Mouse (Mus musculus): ENCODE measurements at regions not wholly inside any gene's neighbourhood (a gene's known extent, or its start where the extent isn't known, plus 50 kb on each side); places are given as distances from the start of the nearest gene placed in this dataset.
"Not testable (repeated sequence)": the region's sequence is repeated elsewhere in the genome, so short reads cannot be mapped to it uniquely, and the experiment has no call there.

DNA sequence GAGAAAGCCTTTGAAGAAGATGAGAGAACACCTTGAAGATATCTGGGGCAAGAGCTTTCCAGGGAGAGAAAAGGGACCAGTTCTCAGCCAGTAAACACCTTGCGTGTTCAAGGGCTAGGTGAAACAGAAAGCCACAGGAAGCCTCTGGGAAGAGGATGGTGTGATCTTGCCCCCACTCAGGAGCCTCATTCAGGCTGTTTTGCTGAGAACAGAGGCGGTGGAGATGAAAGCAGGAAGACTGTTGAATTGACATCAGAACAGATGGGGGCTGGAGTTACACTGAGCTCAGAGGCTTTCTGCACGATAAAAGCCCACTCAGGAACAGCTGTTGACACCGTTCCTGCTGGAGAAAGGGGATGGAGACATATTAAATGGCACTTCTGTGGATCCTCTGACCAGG, 262.5 kb downstream of the Dad1 start:
- no peak for DNase-seq

DNA sequence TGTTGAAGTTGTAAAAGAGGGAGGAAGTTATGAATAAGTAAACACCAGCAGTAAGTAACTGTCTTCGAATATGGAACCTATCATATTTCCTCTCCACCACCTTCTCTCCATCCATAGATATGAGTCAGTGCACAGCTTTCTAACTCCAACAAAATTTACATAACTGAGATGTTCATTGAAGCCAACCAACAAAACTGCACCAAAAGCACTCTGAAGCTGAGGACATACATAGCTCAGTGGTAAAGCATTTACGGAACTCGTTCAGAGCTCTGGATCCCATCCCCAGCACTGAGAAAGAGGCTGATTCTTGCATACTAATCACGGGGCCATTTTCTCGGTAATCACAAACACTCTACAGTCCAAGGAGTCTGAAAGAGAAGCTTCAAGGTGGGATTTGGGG, 273.1 kb downstream of the Dad1 start:
- DNase-seq, result no peak

DNA sequence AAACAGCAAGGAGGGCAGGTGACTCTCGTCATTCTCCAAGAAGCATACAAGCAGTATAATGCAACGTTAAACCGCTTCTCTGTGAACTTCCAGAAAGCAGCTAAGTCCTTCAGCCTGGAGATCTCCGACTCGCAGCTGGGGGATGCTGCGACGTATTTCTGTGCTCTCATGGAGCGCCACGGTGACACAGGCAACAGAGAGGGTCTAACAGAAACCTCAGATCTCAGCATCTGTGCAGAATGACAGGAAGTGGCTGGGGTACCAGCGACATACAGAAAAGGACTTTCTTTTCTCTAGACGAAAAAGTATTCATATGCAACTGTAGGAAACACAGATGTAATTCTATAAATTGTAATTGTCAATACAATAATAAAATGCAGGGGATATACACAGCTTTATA, 292.5 kb downstream of the Dad1 start:
- DNase-seq, result not testable (repeated sequence)

DNA sequence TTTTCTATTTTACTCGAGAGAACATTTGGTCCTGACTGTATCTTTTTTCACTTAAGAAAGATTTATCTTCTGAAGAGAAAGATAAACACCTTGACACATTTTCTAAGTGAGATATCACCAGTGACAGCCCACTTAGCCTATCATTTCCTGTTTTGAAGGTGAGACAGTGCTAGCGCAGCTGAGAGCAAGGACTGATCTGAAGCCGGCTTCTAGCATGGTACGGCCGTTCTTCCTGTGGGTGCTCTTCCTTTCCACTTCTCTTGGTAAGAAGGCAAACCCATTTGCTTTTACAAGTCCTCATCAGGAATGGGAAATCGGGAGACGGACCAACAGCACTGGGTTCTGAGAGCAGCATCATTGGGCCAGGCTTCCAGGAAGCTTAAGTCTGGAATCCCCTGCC, 293.1 kb downstream of the Dad1 start:
- no peak for DNase-seq

DNA sequence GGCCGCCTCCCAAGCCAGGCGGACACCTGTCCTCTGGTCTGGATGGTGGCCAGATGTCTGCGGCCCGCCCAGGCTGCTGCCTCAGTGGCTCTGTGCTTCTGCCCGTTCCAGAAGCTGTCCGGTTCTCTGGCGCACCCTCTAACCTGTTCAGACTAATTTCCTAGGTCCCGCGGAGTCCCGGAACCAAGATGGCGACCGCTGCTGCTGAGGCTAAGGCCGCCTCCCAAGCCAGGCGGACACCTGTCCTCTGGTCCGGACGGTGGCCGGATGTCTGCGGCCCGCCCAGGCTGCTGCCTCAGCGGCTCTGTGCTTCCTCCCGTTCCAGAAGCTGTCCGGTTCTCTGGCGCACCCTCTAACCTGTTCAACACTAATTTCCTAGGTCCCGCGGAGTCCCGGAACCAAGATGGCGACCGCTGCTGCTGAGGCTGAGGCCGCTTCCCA, 318.1 kb downstream of the Dad1 start:
- peak; percentile 56 for DNase-seq

DNA sequence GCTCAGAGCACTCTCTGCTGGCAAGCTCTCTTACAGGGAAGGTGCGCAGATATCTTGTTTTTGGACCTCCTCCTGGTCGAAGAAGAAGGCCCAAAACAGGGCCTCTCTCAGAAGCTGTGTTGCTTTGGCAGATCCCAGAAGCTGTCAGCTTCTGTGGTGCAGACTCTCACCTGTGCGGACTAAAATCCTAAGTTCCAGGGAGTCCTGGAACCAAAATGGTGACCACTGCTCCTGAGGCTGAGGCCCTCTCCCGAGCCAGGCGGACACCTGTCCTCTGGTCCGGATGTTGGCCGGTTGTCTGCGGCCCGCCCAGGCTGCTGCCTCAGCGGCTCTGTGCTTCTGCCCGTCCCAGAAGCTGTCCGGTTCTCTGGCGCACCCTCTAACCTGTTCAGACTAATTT, 318.6 kb downstream of the Dad1 start:
- DNase-seq, result peak; percentile 66

DNA sequence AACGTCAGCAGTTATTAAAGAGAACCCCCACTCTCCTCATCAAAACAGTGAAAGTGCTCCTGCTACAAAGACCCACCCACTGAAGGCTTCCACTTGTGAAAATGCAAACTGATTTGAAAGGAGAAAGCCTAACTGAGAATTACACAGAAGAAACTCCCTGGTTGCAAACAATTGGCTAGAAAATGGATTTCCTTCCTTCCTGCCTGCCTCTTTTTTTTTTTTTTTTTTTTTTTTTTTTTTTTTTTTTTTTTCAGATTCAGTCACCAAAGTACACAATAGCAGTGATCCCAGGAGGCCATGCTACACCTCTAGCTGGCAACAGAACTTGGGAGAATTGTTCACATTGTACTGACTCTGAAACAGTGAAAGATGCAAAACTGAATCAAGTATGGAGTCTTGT, 343.0 kb downstream of the Dad1 start:
- no peak for DNase-seq

DNA sequence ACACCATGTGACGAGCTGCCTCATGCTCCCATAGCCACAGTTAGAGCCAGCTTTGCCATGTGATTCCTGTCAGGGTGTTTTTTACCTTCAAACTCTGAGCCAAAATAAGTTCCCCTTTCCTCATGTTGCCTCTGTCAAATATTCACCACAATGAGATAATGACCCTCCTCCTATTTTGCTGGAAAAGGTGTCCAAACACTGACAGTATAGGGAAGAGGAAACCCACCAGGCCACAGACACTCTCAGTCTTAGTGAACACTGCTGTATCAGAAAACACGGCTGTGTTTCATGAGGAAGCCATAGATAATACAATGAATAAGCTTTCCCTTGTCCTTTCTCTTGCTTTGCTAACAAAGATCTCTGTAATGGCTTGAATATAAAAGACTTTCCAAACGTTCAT, 349.3 kb downstream of the Dad1 start:
- DNase-seq, result no peak

DNA sequence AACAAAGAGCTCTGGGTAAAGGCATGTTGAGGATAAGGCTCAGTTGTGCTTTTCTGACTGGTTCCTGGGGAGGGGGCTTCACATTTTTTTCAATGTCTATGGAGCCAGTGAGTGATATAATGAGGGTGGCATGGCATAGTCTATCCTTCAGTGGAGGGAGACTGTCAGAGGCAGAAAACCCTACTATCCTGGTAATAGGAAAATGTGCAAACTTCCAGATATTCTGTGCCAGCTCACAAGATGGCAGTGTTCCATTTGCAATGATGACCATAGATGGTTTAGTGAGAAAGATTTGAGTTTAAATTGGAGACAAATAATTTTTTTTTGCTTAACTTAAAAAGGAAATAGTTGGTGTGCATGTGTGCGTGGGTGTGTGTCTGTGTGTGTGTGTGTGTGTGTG, 352.8 kb downstream of the Dad1 start:
- DNase-seq, result no peak

DNA sequence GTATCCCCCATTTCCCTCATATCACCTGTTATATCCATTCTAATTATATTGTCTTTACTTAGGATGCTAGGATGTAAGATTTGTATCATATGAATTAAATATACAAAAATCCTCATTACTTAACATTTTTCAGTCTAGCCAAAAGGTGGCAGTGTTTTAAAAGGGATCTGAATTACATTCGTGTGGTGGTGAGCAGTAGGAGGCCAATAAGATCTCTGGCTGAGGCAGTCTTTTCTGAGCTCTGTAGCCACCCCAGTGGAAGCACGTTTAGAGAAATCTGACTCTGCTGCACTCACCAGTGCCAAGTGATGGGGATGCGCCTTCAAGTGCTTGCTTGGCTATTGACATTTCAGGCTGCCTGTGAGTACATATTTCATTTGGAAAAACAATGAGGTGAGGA, 372.6 kb downstream of the Dad1 start:
- DNase-seq, result no peak

DNA sequence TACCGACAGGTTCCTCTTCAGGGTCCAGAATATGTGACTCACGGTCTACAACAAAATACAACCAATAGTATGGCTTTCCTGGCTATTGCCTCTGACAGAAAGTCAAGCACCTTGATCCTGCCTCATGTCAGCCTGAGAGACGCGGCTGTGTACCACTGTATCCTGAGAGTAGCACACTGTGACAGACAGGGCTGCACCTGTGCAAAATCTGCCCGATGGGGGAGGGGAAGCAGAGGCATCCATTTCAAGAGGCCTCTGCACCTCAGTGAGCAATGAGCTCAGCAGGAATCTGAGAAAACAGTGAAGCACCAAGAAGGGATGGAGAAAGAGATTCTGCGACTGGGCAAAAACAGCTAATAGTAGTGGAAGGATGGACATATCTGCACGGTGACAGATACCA, 377.3 kb downstream of the Dad1 start:
- DNase-seq, result no peak

DNA sequence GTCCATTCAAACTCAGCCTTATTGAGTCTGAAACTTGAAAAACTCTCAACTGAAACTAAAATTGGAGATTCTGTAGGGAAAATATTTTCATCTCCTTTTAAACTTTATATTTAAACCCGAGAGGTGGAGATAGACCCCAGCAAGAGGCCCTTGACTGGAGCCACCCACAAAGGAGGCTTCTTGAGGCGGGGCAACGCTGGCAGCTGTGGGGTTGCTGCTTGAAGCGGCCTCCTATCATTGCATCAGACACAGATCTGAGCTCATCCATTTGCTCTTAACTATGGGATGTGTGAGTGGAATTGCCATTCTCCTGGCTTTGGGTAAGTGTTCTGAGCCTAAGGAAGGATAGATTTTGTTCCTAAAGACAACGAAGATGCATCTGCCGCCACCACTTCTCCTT, 378.2 kb downstream of the Dad1 start:
- DNase-seq, result no peak

DNA sequence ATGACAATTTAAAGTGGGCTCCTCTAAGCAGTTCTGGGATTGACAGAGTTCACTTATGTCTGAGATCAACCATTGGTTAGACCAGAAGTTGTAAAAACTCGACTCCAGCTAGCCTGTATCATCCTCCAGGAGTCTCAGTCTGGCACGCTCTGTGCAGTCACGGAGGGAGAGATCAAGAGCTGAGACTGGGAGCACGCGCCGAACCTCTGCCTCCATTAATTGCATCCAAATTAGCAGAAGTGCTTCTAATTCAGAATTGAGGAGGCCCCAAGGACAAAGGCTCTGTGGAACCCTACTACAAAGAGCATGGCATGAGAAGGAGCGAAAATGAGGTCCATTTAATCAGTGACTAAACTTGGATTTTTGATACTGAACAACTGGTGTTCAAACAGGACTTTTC, 406.9 kb downstream of the Dad1 start:
- no peak for DNase-seq

DNA sequence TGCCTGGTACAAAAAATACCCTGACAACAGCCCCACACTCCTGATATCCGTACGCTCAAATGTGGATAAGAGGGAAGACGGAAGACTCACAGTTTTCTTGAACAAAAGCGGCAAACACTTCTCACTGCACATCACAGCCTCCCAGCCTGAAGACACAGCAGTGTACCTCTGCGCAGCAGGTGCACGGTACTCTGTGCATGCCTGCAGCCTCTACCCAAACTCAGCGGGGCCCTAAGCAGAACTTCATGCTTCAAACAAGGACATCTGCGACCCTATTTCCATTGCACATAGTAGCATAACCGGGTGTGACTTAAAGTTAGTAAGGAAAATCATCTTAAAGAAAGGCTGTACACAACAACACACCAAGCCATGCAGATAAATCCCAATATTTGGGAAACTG, 408.3 kb downstream of the Dad1 start:
- DNase-seq, result no peak

DNA sequence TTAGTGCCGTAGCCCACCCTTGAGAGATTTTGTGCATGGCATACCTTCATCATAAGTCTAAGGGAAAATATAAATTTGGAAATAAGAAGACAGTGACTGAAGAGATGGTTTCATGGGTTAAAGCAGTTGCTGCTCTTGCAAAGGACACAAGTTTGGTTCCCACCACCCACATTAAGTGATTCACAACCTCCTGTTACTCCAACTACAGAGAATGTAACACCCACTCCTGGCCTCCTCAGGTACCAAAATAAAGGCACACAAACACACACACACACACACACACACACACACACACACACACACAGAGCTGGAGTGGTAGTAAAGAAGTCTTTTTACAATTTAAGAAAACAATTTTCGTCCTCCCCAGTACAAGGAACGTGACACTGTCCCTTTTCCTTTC, 421.4 kb downstream of the Dad1 start:
- no peak for DNase-seq

DNA sequence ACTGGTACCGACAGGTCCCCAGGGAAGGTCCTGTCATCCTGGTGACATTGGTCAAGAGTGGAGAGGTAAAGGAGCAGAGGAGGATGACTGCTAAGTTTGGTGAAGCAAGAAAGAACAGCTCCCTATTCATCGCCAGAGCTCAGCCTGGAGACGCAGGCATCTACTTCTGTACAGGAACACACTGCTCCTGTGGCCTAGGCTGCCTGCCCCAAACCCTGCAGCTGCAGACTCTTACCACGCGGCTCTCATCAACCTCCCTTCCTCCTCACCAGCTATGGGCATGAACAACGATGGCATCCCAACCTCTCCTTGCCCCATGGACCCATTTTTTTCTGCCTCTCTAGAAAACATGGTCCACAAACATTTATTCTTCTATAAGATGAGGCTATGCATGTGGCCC, 422.3 kb downstream of the Dad1 start:
- DNase-seq, result no peak

DNA sequence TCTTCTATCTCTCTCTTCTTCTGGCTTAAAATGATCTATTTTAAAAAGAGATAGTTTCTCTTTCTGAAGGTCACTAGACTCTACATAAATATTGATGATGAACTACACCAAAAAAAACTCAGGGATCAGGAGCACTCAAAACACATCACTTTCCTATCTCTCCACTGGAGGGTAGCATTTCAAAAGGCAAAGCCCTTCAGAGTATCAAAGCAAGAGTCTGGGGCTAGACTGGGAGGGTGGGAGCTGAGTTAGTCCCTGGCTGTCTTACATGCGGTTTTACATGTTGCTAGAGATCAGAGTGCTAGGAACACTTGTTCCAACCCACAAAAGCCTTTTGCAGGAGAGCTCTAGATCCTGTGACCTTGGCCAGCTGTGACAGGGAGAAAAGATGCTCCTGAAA, 423.2 kb downstream of the Dad1 start:
- no peak for DNase-seq

DNA sequence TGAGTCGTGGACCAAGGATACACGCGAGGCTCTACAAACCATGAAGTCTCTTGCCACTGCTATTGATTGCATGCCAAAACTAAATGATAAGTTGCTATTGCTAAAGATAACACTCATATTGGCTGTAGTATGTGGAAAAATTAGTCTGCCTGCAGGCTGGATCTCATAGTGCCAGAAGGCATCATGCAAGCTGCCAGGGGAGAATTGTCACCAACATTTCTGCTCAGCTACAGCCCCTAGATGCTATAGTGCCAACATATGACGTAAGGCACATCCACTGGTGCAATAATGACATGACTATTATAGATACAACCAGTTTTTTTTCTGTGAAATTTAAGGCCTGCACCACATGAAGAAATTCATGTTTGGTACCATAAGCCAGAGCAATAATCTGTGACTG, 427.1 kb downstream of the Dad1 start:
- DNase-seq, result no peak

DNA sequence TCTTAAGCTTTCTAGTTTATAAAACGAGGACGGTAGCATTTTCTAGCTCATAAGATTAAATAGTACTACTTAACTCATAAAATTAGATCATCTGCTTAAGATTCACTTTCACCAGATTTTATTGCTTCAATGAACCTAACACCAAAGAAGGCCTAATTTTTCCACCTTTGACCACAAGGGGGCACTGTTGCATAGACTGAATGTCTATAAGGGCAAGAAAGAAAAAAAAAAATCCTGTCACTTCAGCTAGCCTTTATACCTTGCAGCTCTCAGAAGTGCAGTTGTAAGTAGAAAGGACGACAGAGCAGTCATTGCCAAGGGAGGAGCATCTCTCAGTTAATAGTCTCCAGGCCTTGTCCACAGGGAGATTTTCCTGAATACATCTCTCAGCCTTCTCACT, 447.7 kb downstream of the Dad1 start:
- DNase-seq, result peak; percentile 14

DNA sequence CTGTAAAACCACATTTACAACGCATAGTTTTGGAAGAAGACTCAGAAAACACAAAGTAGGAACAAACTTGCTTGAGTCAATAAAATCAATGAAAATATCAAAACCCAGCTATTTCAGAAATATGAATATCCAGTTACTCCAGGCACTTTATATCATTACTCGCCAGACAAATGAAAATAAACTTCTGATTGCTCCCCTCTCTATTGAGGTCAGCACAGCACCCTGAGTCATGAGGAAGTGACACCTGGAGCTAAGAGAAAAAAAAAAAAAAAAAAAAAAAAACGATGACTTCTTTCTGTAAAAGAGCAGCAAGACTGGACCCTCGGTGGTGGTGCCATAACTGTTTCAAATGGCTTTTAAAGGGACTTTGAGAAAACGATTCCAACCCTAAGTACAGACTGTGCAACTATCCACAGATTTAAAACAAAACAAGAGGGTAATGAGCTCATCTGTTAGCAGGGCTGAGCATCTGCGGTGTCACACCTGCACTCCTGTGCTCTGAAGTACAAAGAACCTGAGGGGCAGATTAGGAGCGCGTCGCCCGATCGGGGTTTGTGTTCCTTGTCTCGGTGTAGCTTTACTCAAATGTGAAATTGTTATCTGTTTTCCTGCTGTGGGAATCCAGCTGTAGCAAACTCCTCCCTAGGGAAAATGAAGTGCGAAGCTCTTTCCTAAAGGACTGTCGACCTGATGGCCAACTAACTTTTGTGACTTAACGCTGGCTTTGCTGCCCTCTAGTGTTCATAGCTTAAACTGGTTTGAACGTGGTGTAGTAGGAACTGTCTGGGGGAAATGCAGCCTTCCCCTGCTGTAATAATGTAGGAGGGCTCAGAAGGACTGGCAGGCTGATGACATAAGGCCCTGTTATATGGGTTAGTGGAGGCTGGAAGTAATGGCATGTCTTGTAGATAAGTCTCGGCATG, 449.9 kb downstream of the Dad1 start:
- peak; percentile 6 for DNase-seq

DNA sequence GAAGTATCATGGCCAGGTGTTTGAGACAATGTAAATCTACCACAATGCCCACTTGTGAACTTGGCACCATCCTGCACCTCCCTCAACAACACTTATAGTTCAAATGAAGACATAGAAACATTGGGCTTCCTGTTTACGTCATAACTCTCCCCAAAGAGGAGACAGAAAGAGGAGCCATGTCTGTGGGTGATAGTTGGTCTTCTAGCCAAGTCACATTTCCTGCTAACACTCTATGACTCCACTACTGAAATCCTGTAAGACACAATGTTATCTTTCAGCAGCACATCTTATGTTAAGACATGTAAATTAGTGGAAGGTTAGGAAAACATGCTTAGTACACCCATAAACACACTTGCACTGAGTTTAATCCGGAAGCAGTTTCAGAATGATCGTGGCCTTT, 451.4 kb downstream of the Dad1 start:
- DNase-seq, result no peak

DNA sequence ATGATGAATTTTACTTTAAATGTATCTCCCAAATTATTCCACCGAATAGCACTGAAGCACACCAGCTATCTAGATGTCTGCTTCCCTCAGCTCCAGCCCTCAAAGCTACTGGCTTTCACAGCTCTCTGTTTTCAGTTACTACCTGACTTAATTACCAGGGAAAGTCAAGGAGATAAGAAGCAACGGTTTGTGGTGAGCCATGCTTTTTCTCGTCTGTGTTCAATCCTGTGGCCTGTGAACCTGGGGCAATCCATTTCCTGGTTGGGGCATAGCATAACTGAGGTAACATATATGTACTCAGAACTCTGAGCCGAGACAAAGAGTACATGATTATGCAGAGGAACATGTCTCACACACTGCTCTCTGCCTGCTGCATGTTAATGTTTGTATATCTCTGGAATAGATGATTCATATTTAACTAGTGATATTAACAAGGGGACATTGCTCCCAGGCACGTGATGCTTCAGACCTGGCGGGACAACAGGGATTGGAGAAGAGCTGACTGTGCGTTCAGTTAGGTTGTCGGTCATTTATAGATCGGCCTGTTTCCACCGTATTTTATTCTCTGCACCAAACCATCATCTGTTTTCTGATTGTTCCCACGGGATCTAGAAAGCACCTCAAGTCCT, 453.3 kb downstream of the Dad1 start:
- DNase-seq, result no peak

DNA sequence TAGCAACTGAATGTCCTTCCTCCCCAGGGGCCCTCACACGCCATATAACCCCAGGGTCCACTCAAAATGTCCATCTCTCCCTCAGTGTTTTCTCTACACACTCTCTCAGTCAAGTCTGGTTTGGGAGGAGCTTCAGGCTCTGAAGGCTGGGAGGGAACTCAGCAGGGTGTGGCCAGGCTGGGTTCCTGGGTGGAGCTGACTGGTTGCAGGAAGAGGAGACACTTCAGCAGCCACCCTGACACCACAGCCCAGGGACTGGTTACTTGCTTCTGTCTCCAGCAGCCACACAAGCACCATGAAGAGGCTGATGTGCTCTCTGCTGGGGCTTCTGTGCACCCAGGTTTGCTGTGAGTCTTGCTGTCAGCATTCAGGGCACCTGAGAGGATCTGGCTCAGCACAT, 458.7 kb downstream of the Dad1 start:
- DNase-seq, result not testable (repeated sequence)

DNA sequence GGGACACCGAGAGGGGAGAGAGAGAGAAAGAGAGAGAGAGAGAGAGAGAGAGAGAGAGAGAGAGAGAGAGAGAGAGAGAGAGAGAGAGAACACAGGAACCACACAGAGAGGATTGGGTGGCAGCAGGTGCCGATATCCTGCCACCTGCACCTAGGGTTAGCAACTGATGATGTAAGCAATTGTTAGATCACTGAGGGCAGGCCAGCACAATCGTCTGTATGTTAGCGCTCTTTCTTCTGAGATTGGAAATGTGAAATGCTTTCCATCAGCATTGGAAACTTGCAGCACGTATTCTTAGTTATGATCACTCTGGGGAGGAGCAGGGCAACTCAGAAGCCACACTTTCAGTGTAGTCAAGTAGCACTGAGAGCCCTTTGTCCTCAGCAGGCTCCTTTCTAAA, 459.4 kb downstream of the Dad1 start:
- no peak for DNase-seq

DNA sequence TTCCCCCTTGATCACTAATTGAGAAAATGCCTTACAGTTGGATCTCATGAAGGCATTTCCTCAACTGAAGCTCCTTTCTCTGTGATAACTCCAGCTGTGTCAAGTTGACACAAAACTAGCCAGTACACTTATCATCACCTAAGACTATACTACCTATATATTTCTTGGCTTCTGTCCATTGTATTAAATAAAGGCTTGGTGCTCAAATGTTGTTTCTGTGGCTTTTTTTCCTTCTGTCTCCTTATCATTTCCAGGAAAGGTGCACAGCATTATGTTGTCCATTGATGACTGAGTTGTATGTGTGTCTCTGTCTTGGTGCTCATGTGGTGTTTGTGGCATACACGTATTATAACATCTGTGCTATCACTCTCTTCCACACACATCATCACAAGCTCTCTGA, 461.5 kb downstream of the Dad1 start:
- not testable (repeated sequence) for DNase-seq
